Mouse (Mus musculus): ENCODE measurements around the gene Ncoa3. TPM values are rescaled to one million over a fixed set of nuclear protein-coding genes. Genes with fewer than 3 reads are reported as not detected.

Gene Ncoa3
- polyA plus RNA-seq, 2 experiments, result 3.3 to 4.4 TPM

DNA sequence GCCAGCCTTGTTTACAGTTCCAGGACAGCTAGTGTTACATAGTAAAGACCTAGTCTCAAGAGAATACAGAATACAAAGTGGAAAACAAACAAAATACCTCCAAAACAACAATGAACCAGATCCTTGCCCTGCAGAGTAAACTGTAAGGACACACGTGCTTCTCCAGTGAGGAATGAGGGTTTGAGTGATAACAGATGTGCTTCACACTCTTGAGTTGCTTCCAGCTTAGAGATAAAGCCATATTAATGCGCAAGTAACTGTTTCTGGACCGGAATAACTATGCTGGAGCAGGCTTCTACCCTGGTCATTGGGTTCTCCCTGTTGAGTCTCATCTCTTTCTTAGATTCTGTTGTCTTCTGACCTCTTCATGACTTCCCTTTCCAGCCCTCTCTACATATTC is 19.0 kb downstream of the Ncoa3 start:
- H3K36me3 ChIP-seq (replicated peaks; ENCODE audit: control insufficient read depth, insufficient read depth, low read depth), result no peaks in the 10 kb centered on the region
- ATAC-seq (ENCODE audit: insufficient read depth), result no peak
- no peak overlapping the region for H3K9ac ChIP-seq (replicated peaks)
- 31% methylated on average over 3 of the region's 3 CpGs for WGBS (ENCODE audit: insufficient replicate concordance)
- DNase-seq (ENCODE audit: low read depth in 3 of 3, low spot score in 3 of 3), result no peak
- H3K4me2 ChIP-seq (ENCODE audit: low read depth), result no peak overlapping the region
- H3K4me3 ChIP-seq (ENCODE audit: insufficient read depth in 1 of 2, low read depth in 2 of 2, low read length in 2 of 2), result no peak overlapping the region
- H3K9me3 ChIP-seq (ENCODE audit: control insufficient read depth, low read length), result no peaks in the 10 kb centered on the region
- H3K4me1 ChIP-seq (replicated peaks; ENCODE audit: control insufficient read depth in 2 of 2, insufficient read depth in 2 of 2, low read length in 1 of 2), result peaks cover 4 to 18% of the 10 kb centered on the region in 2 experiments
- TF ChIP-seq CTCF (IDR thresholded peaks at IDR 0.05; ENCODE audit: low read depth), result no peak
- TF ChIP-seq EP300 (IDR thresholded peaks at IDR 0.05; ENCODE audit: low read depth), result no peak
- H3K27me3 ChIP-seq (ENCODE audit: control insufficient read depth, insufficient read depth, low read length), result no peaks in the 10 kb centered on the region
- H3K27ac ChIP-seq, result no peak overlapping the region

DNA sequence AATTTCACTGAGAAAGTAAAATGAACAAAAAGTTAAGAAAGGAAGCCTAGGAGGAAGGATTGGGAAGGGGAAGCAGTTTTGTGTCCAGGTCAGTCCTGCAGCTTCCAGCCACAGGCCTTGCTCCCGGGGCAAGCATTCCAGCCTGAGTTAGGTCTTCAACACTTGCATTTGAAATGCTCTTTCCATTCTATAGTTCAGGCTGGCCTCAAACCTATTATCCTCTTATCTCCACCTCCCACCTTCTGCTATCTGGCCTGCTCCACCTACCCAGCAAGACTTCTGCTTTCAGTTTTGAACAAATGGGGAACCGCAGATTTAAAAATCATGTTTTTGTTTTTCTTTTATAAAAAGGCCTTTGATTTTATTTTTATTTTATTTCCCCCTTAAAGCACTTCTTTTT is 19.7 kb downstream of the Ncoa3 start:
- peaks cover 4 to 18% of the 10 kb centered on the region in 2 experiments for H3K4me1 ChIP-seq (replicated peaks; ENCODE audit: control insufficient read depth in 2 of 2, insufficient read depth in 2 of 2, low read length in 1 of 2)
- no peaks in the 10 kb centered on the region for H3K36me3 ChIP-seq (replicated peaks; ENCODE audit: control insufficient read depth, insufficient read depth, low read depth)
- H3K27me3 ChIP-seq (ENCODE audit: control insufficient read depth, insufficient read depth, low read length), result no peaks in the 10 kb centered on the region
- TF ChIP-seq CTCF (IDR thresholded peaks at IDR 0.05; ENCODE audit: low read depth) (no peak), EP300 (IDR thresholded peaks at IDR 0.05; ENCODE audit: low read depth) (0 out of 2 replicates have a peak, but pooled peaks have one; percentile 27)
- ATAC-seq (ENCODE audit: insufficient read depth) (no peak), DNase-seq (ENCODE audit: low read depth in 3 of 3, low spot score in 3 of 3) (peak in 1 of 3 experiments; percentile 39)
- WGBS (ENCODE audit: insufficient replicate concordance), result 5% methylated on average over 2 of the region's 2 CpGs
- H3K4me2 ChIP-seq (ENCODE audit: low read depth), result peak overlapping the region; percentile 21; the same call in 1 of the 2 replicates
- no peak overlapping the region for H3K4me3 ChIP-seq (ENCODE audit: insufficient read depth in 1 of 2, low read depth in 2 of 2, low read length in 2 of 2)
- H3K9me3 ChIP-seq (ENCODE audit: control insufficient read depth, low read length), result no peaks in the 10 kb centered on the region
- H3K27ac ChIP-seq, result no peak overlapping the region
- no peak overlapping the region for H3K9ac ChIP-seq (replicated peaks)

GRCm38 (mm10) chr2:166018769-166019168 is 26.3 kb downstream of the Ncoa3 start:
- 49% methylated on average over 3 of the region's 3 CpGs for WGBS (ENCODE audit: insufficient replicate concordance)
- Histone ChIP-seq H3K4me1 (replicated peaks; ENCODE audit: control insufficient read depth in 2 of 2, insufficient read depth in 2 of 2, low read length in 1 of 2) (peaks cover 0 to 2% of the 10 kb centered on the region in 2 experiments; a peak in 1 of 4 replicates), H3K9me3 (ENCODE audit: control insufficient read depth, low read length) (no peaks in the 10 kb centered on the region), H3K4me3 (ENCODE audit: insufficient read depth in 1 of 2, low read depth in 2 of 2, low read length in 2 of 2) (no peak overlapping the region), H3K4me2 (ENCODE audit: low read depth) (no peak overlapping the region), H3K9ac (replicated peaks) (no peak overlapping the region), H3K27me3 (ENCODE audit: control insufficient read depth, insufficient read depth, low read length) (no peaks in the 10 kb centered on the region), H3K27ac (no peak overlapping the region), H3K36me3 (replicated peaks; ENCODE audit: control insufficient read depth, insufficient read depth, low read depth) (no peaks in the 10 kb centered on the region)
- DNase-seq (ENCODE audit: low read depth in 3 of 3, low spot score in 3 of 3) (no peak), ATAC-seq (ENCODE audit: insufficient read depth) (no peak)
- TF ChIP-seq EP300 (IDR thresholded peaks at IDR 0.05; ENCODE audit: low read depth), result no peak
- TF ChIP-seq CTCF (IDR thresholded peaks at IDR 0.05; ENCODE audit: low read depth), result no peak

DNA sequence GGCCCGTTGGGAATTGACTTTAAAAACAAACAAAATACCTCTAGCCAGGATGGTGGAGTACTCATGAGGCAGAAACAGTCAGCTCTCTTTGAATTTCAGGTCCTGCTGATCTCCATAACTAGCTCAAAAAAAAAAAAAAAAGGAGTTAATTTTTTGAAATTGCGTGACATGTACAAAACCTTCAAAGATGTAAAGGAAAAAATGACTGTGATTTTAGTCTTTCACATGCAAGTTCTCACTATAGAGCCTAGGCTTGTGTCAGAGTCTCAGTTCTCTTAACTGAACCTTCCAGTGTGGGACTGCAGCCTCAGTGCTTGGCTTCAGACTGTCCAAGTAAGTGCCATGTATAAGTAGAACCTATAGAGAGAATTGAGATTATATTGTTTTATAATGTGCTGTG is 27.6 kb downstream of the Ncoa3 start:
- DNase-seq (ENCODE audit: low read depth in 3 of 3, low spot score in 3 of 3), result no peak
- Histone ChIP-seq H3K27ac (no peak overlapping the region), H3K27me3 (ENCODE audit: control insufficient read depth, insufficient read depth, low read length) (no peaks in the 10 kb centered on the region), H3K9ac (replicated peaks) (no peak overlapping the region), H3K4me1 (replicated peaks; ENCODE audit: control insufficient read depth in 2 of 2, insufficient read depth in 2 of 2, low read length in 1 of 2) (peaks cover 0 to 2% of the 10 kb centered on the region in 2 experiments; a peak in 1 of 4 replicates), H3K36me3 (replicated peaks; ENCODE audit: control insufficient read depth, insufficient read depth, low read depth) (no peaks in the 10 kb centered on the region), H3K4me2 (ENCODE audit: low read depth) (no peak overlapping the region), H3K4me3 (ENCODE audit: insufficient read depth in 1 of 2, low read depth in 2 of 2, low read length in 2 of 2) (no peak overlapping the region), H3K9me3 (ENCODE audit: control insufficient read depth, low read length) (no peaks in the 10 kb centered on the region)
- WGBS (ENCODE audit: insufficient replicate concordance), result 60% methylated on average over 2 of the region's 2 CpGs
- no peak for TF ChIP-seq EP300 (IDR thresholded peaks at IDR 0.05; ENCODE audit: low read depth)
- no peak for TF ChIP-seq CTCF (IDR thresholded peaks at IDR 0.05; ENCODE audit: low read depth)
- no peak for ATAC-seq (ENCODE audit: insufficient read depth)

DNA sequence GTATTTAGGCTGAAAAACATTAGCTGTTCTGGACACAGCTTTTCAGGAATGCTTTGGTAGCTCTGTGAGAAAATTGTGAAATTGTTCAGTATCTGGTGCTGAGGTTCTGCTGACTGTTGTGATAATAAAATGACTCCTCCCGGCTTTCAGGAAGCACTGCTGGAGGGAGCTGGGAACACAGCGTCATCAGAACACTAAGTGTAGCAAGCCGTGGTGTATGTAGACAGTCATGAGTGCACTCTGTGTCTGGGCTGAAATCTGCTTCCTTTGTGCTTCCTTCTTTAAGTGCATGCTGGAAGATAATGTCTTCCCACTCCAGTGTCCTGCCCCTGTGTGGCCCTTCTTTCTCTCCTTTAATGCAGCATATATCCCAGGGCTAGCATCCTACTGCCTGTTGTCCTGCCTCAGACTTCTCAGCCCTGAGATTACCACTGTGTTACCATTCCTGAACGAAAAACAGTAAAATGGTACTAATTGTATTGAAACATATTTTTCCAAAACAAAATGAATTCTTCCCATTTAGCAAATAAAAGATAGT is 28.7 kb downstream of the Ncoa3 start:
- WGBS (ENCODE audit: insufficient replicate concordance), result 22% methylated on average over 4 of the region's 4 CpGs

More for the DNA sequence above, 28.7 kb downstream of the Ncoa3 start:
- no peaks in the 10 kb centered on the region for H3K36me3 ChIP-seq (replicated peaks; ENCODE audit: control insufficient read depth, insufficient read depth, low read depth)
- H3K4me2 ChIP-seq (ENCODE audit: low read depth), result no peak overlapping the region
- H3K4me1 ChIP-seq (replicated peaks; ENCODE audit: control insufficient read depth in 2 of 2, insufficient read depth in 2 of 2, low read length in 1 of 2), result peaks cover 0 to 2% of the 10 kb centered on the region in 2 experiments; a peak in 1 of 4 replicates
- DNase-seq (ENCODE audit: low read depth in 3 of 3, low spot score in 3 of 3) (no peak), ATAC-seq (ENCODE audit: insufficient read depth) (no peak)
- H3K27ac ChIP-seq, result no peak overlapping the region
- TF ChIP-seq EP300 (IDR thresholded peaks at IDR 0.05; ENCODE audit: low read depth), result no peak
- no peak for TF ChIP-seq CTCF (IDR thresholded peaks at IDR 0.05; ENCODE audit: low read depth)
- H3K4me3 ChIP-seq (ENCODE audit: insufficient read depth in 1 of 2, low read depth in 2 of 2, low read length in 2 of 2), result no peak overlapping the region
- H3K9me3 ChIP-seq (ENCODE audit: control insufficient read depth, low read length), result no peaks in the 10 kb centered on the region
- no peaks in the 10 kb centered on the region for H3K27me3 ChIP-seq (ENCODE audit: control insufficient read depth, insufficient read depth, low read length)
- no peak overlapping the region for H3K9ac ChIP-seq (replicated peaks)

Measured in liver, embryonic 14.5 days (tissue).